Mouse (Mus musculus) liver, postnatal 0 days (tissue): Measurements from ENCODE around the gene D630023F18Rik.

Experiments used
- CTCF ChIP-seq: sonication (generic); IDR thresholded peaks from 2 replicates; pipeline ENCODE4 v1.5.1; 2016; ENCODE audit warnings: antibody characterized with exemption, low read depth
- EP300 ChIP-seq: IDR thresholded peaks from 2 replicates; pipeline ENCODE4 v1.6.1; 2016; ENCODE audit warnings: antibody characterized with exemption, low read depth, mild to moderate bottlenecking

- TF ChIP-seq EP300 (no peak), CTCF (peak; percentile 16; the same call in 1 of the 2 replicates)
Observed at GRCm38 (mm10) chr1:65075607-65076006, 47.4 kb downstream of the D630023F18Rik start.
